Mouse (Mus musculus): ENCODE results near the gene Plscr2. TPM values are rescaled to one million over a fixed set of nuclear protein-coding genes. Genes with fewer than 3 reads are reported as not detected.

The Plscr2 gene
- polyA plus RNA-seq, 1 experiment, result 3.3 TPM

DNA sequence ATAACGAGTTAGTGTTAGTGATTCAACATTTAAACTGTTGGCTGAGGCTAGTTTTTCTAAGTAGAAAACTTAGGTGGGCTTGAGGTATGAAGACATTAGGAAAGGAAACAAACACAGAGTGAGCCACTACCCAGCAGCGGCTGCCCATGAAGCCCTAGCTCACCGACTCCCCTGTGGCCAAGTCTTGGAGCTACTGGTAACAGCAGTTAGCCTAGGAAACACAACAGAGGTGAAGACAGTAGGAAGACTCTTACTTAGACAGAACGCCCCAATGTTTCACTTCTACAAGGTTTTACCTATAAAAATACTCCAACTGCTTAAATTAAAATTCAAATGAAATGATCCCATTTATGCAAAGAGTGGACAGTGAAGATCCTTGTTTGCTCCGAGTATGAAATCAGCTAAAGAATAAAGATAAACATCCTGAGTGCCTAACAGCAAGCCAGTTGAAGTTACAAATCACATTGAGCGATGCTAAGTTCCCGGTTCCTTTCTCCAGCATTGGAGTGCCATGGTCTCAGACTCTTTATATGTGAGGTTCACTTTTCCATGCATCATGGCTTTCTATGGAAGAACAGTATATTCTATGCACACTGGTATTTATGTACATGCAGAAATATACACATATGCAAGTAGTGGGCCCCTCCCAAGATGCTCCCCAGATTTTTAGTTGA, 26.5 kb upstream of the Plscr2 start:
- DNase-seq, result no peak
- H3K27me3 ChIP-seq (ENCODE audit: control insufficient read depth, insufficient read depth, low read length), result no peaks in the 10 kb centered on the region
- H3K36me3 ChIP-seq (ENCODE audit: control insufficient read depth, insufficient read depth, low read length), result no peaks in the 10 kb centered on the region
- no peak overlapping the region for H3K4me3 ChIP-seq (ENCODE audit: control insufficient read depth, insufficient read depth, low read length)
- WGBS, result 93% methylated on average over 7 of the region's 7 CpGs
- TF ChIP-seq POLR2A (IDR thresholded peaks at IDR 0.05; ENCODE audit: control insufficient read depth, extremely low read depth, insufficient read depth, low read length, poor library complexity) (no peak), CTCF (IDR thresholded peaks at IDR 0.05; ENCODE audit: borderline replicate concordance, control insufficient read depth, extremely low read depth, insufficient read depth, low read length, poor library complexity) (no peak)
- no peaks in the 10 kb centered on the region for H3K4me1 ChIP-seq (replicated peaks; ENCODE audit: control insufficient read depth, insufficient read depth, low read length)
- no peak overlapping the region for H3K27ac ChIP-seq (ENCODE audit: control insufficient read depth, insufficient read depth, low read length)

GRCm38 (mm10) chr9:92249447-92249852, 26.0 kb upstream of the Plscr2 start, which contains the start of gene Plscr1:
Gene Plscr1 (plus strand): TSS chr9:92249750.
- TF ChIP-seq POLR2A (IDR thresholded peaks at IDR 0.05; ENCODE audit: control insufficient read depth, extremely low read depth, insufficient read depth, low read length, poor library complexity) (no peak), CTCF (IDR thresholded peaks at IDR 0.05; ENCODE audit: borderline replicate concordance, control insufficient read depth, extremely low read depth, insufficient read depth, low read length, poor library complexity) (no peak)
- Histone ChIP-seq H3K27me3 (ENCODE audit: control insufficient read depth, insufficient read depth, low read length) (no peaks in the 10 kb centered on the region), H3K4me3 (ENCODE audit: control insufficient read depth, insufficient read depth, low read length) (peak within 1 kb of the TSS; percentile 44), H3K36me3 (ENCODE audit: control insufficient read depth, insufficient read depth, low read length) (no peaks in the 10 kb centered on the region), H3K27ac (ENCODE audit: control insufficient read depth, insufficient read depth, low read length) (no peak within 1 kb of the TSS), H3K4me1 (replicated peaks; ENCODE audit: control insufficient read depth, insufficient read depth, low read length) (no peaks in the 10 kb centered on the region)
- DNase-seq, result no peak
- WGBS, result 23% methylated on average over 7 of the region's 7 CpGs

DNA sequence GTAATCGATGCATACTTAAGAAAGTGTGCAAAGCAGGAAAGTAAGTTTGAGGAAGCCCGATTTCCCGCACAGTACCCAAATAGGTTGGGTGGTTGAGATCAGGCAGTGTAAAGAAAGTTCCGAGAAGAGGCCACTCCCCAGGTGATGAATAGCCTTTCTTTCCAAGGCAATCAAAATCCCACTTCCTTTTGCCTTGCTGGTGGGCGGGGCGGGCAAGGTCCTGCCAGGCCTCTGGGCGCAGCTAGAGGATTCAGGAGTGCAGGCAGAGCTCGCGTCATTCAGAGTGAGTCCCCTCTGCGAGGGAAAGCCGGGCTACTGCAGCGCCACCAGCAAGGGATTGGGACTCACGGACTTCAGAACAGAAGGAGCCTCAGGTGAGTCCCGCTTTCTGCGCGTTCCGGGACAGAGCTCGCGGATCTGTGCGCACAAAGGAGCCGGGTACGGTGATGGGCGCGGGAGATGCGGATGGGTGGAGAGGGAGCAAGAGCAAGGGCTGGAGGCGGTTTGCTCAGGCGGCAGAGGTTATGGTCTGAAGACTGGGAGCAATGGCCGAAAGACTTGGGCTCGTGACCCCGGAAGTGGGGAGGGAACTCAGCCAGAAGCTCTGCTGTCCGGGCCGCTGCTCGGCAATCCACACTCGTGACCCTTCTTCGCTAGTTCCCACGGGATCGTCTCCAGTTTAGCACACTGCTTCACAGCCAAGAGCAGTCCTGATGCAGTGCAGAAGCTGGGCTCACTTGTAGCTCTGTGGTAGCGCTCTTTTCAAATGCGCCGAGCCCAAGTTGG, 25.2 kb upstream of the Plscr2 start:
- peak; percentile 16 for DNase-seq
- TF ChIP-seq POLR2A (IDR thresholded peaks at IDR 0.05; ENCODE audit: control insufficient read depth, extremely low read depth, insufficient read depth, low read length, poor library complexity) (peak; percentile 41; the same call in 1 of the 2 replicates), CTCF (IDR thresholded peaks at IDR 0.05; ENCODE audit: borderline replicate concordance, control insufficient read depth, extremely low read depth, insufficient read depth, low read length, poor library complexity) (no peak)
- no peaks in the 10 kb centered on the region for H3K4me1 ChIP-seq (replicated peaks; ENCODE audit: control insufficient read depth, insufficient read depth, low read length)
- WGBS, result 1% methylated on average over 40 of the region's 40 CpGs
- H3K27ac ChIP-seq (ENCODE audit: control insufficient read depth, insufficient read depth, low read length), result no peak overlapping the region
- peak overlapping the region; percentile 44 for H3K4me3 ChIP-seq (ENCODE audit: control insufficient read depth, insufficient read depth, low read length)
- H3K36me3 ChIP-seq (ENCODE audit: control insufficient read depth, insufficient read depth, low read length), result no peaks in the 10 kb centered on the region
- H3K27me3 ChIP-seq (ENCODE audit: control insufficient read depth, insufficient read depth, low read length), result no peaks in the 10 kb centered on the region

DNA sequence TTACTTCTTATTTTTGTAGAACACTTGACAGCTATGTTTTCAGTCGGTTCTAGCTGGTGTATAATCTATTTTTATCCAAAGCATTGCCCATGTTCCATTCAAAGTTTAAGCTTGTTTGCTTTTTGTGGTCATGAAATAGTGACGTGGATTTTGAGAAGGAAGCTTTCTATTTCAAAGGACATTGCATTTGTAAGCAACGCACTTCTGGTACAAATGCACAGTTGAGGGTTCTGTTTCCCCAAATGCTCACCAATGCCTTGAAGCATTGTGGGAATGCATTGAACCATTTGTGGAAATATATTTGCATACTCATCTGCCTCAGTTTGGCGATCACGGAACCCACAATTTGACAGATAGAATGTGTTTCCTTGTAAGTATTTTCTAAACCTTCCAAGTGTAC, 22.7 kb upstream of the Plscr2 start:
- WGBS, result 19% methylated on average over 5 of the region's 5 CpGs
- no peaks in the 10 kb centered on the region for H3K4me1 ChIP-seq (replicated peaks; ENCODE audit: control insufficient read depth, insufficient read depth, low read length)
- H3K36me3 ChIP-seq (ENCODE audit: control insufficient read depth, insufficient read depth, low read length), result no peaks in the 10 kb centered on the region
- no peaks in the 10 kb centered on the region for H3K27me3 ChIP-seq (ENCODE audit: control insufficient read depth, insufficient read depth, low read length)
- H3K4me3 ChIP-seq (ENCODE audit: control insufficient read depth, insufficient read depth, low read length), result no peak overlapping the region
- TF ChIP-seq CTCF (IDR thresholded peaks at IDR 0.05; ENCODE audit: borderline replicate concordance, control insufficient read depth, extremely low read depth, insufficient read depth, low read length, poor library complexity), result no peak
- TF ChIP-seq POLR2A (IDR thresholded peaks at IDR 0.05; ENCODE audit: control insufficient read depth, extremely low read depth, insufficient read depth, low read length, poor library complexity), result no peak
- no peak for DNase-seq
- H3K27ac ChIP-seq (ENCODE audit: control insufficient read depth, insufficient read depth, low read length), result no peak overlapping the region

GRCm38 (mm10) chr9:92253585-92254321, 21.6 kb upstream of the Plscr2 start:
- Histone ChIP-seq H3K27me3 (ENCODE audit: control insufficient read depth, insufficient read depth, low read length) (no peaks in the 10 kb centered on the region), H3K4me1 (replicated peaks; ENCODE audit: control insufficient read depth, insufficient read depth, low read length) (no peaks in the 10 kb centered on the region), H3K27ac (ENCODE audit: control insufficient read depth, insufficient read depth, low read length) (no peak overlapping the region), H3K4me3 (ENCODE audit: control insufficient read depth, insufficient read depth, low read length) (no peak overlapping the region), H3K36me3 (ENCODE audit: control insufficient read depth, insufficient read depth, low read length) (no peaks in the 10 kb centered on the region)
- DNase-seq, result no peak
- TF ChIP-seq CTCF (IDR thresholded peaks at IDR 0.05; ENCODE audit: borderline replicate concordance, control insufficient read depth, extremely low read depth, insufficient read depth, low read length, poor library complexity) (no peak), POLR2A (IDR thresholded peaks at IDR 0.05; ENCODE audit: control insufficient read depth, extremely low read depth, insufficient read depth, low read length, poor library complexity) (no peak)
- WGBS, result 95% methylated on average over 10 of the region's 10 CpGs

DNA sequence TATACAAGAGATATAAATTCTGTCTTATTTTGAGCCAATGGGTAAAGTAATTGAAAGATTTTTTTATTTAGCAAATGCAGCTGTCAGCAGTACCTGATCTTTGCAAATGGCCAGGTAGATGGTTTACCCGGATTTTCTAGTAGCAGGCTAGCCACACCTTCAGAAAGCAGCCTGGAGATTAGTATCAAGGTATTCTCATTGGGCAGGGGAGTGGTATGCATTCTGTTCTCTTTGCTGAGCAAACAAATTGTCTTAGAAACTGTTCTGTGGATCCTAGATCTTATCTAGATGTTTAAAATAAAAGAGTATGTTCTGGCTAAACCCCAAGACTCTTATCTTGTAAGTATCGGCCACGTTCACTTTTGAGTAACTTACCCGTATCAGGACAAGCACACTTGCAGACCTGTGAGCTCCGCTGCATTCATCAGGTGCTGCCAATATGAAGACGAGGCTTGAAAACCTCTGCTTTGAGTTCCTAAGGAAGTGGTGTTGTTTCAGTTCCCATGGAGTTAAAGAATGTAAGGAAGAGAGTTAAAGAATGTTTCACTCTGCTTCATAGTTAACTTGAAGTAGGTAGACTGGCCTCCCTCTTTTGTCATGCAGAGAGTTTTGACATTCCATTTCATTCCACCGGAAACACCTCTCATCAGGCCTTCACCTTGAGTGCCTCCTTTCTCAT, 14.8 kb upstream of the Plscr2 start:
- Histone ChIP-seq H3K36me3 (ENCODE audit: control insufficient read depth, insufficient read depth, low read length) (no peaks in the 10 kb centered on the region), H3K4me1 (replicated peaks; ENCODE audit: control insufficient read depth, insufficient read depth, low read length) (no peaks in the 10 kb centered on the region), H3K4me3 (ENCODE audit: control insufficient read depth, insufficient read depth, low read length) (no peak overlapping the region), H3K27ac (ENCODE audit: control insufficient read depth, insufficient read depth, low read length) (no peak overlapping the region), H3K27me3 (ENCODE audit: control insufficient read depth, insufficient read depth, low read length) (no peaks in the 10 kb centered on the region)
- DNase-seq, result no peak
- 82% methylated on average over 7 of the region's 7 CpGs for WGBS
- TF ChIP-seq POLR2A (IDR thresholded peaks at IDR 0.05; ENCODE audit: control insufficient read depth, extremely low read depth, insufficient read depth, low read length, poor library complexity), result no peak
- TF ChIP-seq CTCF (IDR thresholded peaks at IDR 0.05; ENCODE audit: borderline replicate concordance, control insufficient read depth, extremely low read depth, insufficient read depth, low read length, poor library complexity), result no peak

All from thymus, adult 2 months (tissue).